Mouse (Mus musculus): ENCODE data around the gene Tcirg1.

Gene Tcirg1

DNA sequence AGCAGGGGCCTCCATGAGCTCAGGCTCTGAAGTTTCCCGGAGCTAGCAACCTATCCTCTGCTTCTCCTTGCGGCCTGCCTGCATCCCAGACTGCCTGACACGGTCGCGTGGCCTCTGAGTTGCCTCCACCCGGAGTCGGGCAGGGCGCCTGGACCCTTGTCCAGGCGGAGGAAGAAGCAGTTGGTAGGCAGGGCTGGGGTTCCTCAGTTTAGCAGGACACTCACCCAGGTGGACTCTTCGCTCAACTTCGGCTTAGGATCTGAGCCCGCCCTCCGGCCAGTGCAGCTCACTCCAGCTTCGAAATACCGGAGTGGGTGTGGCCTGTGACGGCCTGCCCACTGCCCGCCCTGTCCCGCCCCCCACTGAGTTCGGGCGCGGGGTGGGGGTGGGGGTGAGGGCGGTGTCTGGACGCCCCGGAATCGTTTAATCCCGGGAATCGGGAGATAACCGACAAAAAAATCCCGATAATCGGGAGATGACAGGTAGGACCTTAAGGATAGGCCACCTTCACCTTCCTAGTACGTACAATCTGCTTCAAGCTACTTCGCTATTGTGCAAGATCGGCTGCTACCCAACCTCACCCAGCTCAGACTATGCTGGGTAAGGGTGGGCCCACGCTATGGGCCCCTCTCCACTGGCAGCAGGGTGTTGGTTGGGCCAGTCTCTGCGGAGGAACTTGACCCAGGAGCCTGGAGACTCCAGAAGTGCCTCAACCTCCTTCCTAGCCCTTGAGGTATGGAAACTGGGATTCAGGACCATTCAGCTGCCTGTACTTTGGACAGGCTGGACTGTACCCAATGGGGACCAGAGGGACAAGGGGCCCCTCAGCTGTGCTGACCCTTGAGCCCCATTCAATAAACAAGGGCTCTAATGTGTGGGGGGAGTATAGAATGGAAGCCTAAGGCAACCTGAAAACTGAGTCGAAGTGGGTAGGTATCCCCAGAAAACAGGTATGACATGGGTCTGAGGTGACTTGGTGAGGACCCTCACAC is at the start of gene Tcirg1:
TSS of gene Tcirg1 (minus strand) at position 339 of the 992 bp plus-strand sequence.
- DNase-seq (ENCODE audit: low spot score) = peak; percentile 85

DNA sequence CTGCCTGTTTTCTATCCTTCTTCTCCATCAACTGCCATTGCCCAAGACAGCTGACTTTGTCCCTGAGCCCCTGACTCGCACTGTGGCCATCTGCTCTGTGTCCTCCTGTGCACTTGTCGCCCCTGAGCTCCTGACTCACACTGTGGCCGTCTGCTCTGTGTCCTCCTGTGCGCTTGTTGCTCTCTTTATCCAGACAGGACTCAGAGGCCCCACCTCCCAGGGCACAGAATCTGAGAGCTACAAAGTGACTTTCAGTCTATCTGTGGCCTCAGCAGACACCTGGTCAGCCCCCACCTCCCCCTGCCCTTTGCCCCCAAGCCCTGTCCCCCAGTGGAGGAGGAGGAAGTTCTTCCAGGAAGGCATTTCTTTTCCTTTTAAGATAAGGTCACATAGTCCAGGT is 48.9 kb upstream of the Tcirg1 start:
- DNase-seq (ENCODE audit: low spot score) = no peak

DNA sequence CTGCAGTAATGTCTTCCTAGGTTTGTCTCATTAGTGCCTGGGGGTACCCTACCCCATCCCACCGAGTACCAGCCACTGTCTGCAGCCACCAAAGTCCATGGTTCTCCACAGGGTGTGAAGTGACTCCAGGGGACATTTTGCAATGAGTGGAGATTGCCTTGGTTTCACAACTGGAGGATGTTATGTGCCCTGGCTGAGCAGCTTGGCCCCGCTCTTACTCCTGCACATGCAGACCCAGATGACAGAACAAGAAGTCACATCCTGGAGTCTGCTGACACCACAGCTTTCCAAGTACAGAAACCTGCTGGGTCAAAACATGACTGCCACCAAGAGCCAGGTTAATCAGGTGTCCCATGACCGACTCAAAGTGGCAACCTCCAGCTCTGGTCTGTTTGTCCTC is 48.1 kb upstream of the Tcirg1 start:
- DNase-seq (ENCODE audit: low spot score) = no peak

DNA sequence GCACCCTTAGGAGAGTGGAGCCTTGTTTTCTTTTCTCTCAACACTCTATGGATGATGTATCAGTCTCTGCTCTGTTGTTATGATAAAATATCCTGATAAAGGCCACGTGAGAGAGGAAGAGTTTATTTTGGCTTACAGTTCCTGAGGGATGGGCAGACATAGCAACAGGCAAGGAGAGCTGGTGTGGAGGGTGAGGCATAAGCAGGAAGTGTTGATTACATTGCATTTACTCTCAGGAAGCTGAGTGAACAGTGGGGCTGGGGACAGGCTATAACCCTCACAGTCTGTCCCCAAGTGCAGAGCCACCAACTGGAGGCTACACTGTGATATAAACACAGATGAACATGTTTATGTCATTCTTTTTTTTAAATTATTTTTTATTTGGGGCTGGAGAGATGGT is 45.2 kb upstream of the Tcirg1 start:
- no peak for DNase-seq (ENCODE audit: low spot score)

DNA sequence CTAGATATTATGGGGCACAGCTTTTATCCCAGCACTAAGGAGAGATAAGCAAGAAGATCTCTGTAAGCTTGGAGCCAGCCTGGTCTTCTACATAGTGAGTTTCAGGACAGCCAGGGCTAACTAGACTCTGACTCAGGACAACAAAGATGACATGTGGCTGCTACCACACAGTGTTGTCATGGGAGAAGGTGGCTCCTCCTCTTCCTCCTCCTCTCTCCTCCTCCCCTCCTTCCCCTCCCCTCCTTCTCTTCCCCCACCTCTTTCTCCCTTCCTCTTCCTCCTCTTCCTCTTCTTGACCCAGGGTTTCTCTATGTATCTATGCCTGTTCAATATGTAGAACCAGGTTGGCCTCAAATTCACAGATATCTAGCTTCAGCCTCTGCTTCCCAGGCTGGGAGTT is 44.5 kb upstream of the Tcirg1 start:
- no peak for DNase-seq (ENCODE audit: low spot score)

DNA sequence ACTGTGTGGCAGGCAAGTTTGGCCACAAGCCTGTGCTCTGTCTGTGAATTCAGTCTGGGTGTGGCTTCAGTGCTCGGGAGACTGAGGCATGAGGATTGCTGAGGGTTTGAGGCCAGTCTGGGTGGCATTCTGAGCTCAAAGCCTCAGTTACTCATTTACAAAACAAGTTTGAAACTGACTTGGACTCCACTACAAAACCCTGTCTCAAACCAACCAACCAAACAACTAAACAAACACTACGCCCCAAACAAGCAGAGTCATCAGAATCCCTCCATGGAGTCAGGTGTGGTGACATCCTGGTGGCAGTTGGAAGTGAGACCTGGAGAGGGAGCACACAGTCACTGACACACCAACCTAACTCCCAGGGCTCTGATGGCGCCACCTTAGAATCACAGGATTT is 43.4 kb upstream of the Tcirg1 start:
- DNase-seq (ENCODE audit: low spot score) = no peak

DNA sequence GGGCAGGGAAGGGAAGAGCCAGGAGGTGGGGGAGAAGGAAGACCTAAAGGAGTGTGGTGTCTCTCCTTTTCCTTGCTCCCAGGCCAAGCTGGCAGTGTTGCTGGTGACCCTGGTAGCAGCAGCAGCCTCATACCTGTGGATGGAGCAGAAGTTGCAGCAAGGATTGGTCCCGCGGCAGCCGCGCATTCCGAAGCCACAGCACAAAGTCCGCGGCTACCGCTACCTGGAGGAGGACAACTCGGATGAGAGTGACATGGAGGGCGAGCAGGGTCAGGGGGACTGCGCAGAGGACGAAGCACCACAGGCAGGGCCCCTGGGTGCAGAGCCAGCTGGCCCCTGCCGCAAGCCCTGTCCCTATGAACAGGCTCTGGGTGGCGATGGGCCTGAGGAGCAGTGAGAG is 41.6 kb upstream of the Tcirg1 start:
- no peak for DNase-seq (ENCODE audit: low spot score)

DNA sequence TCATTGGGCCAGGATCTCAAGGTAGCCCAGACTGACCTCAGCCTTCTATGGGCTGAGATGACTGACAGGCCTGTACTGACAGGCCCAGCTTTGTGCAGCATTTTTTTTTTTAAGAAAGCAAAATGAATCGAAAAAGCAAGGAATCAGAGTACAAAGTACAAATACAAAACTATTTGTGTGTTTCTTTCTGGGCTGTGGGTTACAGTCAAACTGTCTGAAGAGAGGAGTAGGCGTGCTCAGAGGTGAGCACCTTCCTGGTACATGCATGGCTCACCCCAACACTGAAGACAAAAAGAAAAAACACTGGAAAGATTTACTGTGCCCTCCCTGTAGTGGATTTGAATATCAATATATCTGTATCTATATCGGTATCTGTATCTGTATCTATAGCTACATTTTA is 40.9 kb upstream of the Tcirg1 start:
- DNase-seq (ENCODE audit: low spot score) = no peak

DNA sequence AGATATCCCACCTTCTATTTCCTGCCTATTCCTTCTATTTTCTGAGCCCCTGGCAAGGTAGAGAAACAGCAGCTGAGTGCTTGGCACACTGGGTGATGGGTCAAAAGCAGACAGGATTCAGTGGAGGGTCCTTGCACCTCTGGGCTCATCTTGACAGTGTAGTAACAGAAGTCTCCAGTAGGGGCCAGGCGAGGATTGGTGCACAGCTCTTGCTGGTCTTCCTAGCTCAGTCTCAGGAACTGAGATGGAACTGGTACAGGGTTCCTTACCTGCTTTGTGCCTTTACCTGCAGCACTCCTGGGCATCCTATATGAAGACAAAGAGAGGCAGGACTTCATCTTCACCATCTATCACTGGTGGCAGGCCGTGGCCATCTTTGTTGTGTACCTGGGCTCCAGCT is 39.8 kb upstream of the Tcirg1 start:
- DNase-seq (ENCODE audit: low spot score) = peak; percentile 50

DNA sequence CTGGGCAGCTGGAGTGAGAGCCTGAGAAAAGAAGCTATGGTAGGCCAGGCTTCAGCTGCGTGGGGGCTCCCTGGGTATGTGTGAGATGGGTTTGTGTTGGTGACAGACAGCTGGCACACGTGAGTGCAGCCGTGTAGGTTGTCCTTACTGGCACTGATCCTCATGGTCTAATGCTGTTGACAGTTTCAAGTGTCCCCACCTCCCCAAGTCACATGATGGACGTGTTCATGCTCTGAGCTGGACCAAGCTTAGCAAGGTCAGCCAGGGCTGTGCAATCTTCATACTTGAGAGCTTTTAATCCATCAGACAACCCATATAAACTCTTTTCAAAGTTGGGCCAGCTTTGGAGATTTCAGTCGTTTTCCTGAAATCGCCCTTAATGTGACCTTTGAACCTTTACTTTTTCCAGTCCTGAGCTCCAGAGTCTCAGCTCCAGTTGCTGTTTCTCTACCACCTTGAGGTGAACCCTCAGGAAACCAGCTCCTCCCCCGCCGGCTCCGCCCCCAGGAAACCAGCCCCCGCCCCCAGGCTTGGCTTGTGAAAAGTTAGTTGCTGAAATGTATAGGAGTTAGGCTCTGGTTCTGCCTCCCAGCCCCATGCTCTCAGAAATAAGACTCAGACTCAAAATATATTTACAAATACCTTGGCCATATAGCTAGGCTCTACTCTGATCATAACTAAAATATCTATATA is 39.1 kb upstream of the Tcirg1 start:
- no peak for DNase-seq (ENCODE audit: low spot score)

DNA sequence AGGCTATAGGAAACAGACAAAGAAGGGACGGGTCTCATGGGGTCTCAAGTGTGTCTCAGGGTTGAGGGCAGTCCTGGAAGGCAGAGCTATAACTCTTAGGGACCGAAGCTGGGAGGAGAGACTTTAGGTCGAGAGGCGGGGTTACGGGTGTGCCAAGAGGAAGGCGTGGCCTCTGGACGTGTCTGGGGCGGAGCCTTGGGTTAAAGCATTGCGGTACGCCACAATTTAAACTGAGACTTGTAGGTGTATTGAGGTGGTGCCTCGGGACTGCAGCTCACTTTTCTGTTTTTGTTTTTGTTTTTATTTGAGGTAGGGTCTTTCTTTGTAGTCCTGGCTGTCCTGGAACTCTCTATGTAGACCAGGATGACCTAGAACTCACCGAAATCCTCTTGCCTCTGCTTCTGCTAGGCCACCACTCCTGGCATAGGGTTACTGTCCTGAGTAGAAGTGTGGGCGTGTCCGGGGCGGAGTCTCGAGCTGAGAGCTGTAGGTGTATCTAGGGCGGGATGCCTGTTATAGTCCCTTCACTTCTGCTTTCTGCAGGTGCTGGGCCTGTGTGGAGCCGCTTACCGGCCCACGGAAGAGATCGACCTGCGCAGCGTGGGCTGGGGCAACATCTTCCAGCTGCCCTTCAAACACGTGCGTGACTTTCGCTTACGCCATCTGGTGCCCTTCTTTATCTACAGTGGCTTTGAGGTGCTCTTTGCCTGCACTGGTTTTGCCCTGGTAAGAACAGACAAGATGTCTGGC is 36.2 kb upstream of the Tcirg1 start:
- DNase-seq (ENCODE audit: low spot score) = no peak

DNA sequence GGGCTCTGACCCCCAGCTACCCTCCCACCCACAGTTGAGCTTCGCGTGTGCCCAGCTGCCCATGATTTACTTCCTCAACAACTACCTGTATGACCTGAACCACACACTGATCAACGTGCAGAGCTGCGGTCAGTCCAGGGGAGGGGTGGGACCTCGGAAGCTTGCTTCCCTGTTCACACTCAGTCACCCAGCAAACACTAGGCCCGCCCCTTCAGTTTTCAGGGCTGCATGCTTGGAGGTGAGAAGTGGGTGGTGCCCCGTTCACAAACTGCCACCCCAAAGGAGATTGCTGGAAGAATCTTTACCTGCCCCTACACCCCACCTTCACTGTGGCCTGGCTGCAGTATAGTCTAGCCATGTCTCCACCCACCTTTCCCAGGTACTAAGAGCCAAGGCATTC is 35.4 kb upstream of the Tcirg1 start:
- no peak for DNase-seq (ENCODE audit: low spot score)

DNA sequence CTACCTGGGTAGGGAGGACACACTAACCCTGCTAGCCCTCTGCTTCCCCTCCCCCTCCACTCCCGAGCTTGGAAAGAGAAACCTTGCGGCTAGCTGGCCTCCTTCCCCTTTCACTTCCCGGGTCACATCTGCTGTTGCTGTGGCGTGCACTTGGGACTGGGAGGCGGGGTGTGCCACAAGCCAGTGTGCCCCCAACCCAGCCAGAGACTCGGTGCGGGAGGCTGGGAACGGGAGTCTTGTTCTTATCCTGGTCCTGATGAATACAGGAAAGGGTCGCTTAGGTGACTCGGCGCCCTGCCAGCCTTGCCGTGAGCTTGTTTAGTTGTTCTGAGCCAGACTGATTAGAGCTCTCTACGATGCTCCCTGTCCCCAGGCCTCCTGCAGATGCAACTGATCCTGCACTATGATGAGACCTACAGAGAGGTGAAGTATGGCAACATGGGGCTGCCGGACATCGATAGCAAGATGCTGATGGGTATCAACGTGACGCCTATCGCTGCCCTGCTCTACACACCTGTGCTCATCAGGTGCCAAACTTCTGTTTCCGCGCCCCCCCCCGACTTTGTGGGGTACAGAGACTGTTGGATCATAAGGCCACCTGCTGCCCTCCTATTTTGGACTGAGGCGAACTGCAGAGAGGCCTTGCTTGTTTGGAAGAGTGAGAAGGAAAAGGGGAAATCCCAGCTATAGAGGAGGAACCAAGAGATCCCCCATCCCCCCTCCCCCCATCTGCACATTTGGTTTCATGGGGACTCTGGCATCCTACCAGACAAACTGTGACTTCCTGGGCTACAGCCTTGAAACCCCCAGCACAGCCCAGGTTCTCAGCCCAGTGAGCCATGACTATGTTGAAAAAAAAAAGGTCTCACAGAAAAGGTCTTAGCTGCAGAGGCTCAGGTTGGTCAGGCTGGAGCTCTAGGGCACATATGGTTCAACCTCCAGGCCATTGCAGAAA is 29.2 kb upstream of the Tcirg1 start:
- DNase-seq (ENCODE audit: low spot score) = peak; percentile 55

DNA sequence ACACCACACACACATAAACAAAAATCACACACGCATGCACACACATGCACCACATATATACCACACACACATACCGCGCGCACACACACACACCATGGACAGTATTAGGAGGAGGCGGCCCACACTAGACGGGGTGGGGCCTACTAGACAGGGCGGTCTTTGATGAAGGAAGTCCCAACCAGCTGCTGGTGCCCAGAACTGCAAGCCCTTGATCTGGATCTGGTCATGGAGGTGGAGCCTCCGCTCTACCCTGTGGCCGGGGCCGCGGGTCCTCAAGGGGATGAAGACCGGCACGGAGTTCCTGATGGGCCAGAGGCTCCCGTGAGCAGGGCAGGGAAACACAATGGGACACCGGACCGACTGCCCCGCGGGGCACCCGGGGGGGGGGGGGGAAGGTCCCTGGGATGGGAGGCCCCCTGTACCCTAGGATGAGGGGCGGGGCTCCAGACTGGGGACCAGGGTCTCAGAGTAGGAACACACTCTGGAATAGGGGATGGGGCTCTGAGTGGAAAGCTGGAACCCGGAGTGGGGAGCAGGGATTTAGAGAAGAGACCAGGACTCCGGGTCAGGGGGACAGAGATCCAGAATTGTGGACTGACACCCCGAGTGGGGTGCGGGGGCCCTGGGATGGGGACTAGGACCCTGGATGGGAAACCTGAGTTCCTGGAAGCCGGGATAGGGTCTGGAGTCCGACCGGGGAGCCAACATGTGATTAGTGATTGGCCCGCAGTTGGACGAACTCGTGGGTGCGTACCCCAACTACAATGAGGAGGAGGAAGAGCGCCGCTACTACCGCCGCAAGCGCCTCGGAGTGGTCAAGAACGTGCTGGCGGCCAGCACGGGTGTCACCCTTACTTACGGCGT is 28.3 kb upstream of the Tcirg1 start, which contains the start of gene Unc93b1:
TSS of gene Unc93b1 (plus strand) at position 155 of the 864 bp plus-strand sequence.
- peak; percentile 66 for DNase-seq (ENCODE audit: low spot score)

DNA sequence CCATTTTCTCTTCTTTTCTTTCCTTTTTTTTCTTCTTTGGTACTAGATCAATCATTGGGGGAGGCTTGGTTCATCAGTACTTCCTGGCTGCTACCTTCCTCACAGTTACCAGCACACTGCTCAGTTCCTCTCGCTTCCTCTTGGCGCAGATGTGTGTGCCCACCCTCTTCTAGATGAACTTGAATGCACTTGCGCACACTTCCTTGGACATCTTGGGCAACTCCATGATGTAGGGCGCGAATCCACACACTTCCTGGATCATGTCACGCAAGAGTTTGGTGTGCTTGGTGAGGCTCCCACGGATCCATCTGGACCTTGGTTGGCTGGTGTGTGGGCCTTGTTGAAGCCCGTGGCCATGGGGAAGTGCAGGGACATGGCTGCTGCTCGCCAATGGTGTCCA is 24.8 kb upstream of the Tcirg1 start:
- no peak for DNase-seq (ENCODE audit: low spot score)

DNA sequence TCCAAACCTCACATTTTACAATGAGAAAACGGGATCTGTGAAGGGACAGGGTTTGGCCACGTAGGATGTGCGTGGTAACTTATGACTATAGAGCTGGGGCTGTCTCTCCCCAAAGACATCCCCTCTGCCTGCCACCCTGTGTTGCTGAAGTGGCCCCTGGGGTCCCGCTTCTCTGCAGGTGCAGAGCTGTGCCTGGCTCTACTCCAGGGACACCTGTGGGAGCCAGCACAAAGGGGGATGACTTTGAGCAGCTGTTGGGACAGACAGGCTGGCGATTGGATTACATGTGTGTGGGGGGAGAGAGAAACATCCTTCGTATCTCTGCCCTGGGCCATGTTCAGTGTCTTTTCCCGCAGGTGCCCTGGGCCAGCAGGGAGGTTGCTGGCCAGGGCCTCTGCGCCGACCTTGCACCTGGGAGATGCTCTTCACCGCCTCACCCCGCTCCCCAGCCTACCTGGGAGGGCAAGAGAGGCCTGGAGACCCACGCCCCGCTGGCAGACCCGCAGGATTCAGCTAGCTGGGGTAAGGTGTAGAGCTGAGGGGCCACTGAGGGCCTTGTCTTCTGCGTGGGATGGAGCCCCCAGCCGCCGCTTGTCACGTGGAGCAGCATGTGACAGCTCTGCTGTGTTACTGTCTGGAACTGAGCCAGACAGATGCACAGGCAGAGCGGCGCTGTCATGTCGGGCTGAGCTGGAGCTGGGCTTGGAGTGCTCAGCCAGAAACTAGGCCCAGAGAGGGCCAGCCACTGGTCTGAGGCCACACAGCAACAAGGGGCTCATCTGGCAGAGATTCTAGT is 23.5 kb upstream of the Tcirg1 start:
- DNase-seq (ENCODE audit: low spot score) = no peak

DNA sequence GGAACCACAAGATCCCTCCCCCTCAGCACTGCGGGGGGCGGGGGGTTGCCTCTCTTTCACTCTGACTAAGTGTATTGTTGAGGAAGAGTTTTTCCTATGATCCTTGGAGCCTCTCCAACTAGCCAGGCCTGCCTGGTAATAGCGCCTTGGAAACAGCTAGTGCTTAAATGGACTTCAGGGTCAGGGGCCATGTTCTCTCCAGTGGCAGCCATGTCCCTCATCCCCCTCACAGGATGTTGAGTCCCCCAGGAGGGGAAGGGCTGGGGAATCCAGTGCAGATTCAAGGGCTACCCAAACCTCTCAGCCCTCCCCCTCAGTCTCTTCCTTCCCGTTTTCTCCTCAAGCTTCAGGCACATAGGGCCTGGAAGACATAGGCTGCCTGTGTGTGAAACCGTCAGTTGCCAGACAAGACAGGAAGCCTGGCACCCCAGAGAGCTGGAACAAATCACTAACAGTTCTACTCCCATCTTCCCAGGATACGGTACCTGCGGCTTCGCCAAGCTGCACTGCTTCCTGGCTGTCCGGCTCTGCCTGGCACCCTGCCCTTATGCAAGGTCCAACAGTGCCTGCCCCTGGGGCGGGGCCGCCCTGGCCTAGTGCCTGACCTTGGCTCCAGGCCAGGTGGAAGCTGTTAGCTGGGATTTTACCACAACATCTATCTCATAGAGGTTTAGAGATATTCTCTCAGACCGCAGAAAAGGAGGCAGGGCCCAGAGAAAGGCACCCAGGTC is 22.4 kb upstream of the Tcirg1 start, which contains the start of gene Aldh3b1:
TSS of gene Aldh3b1 (minus strand) at position 598 of the 731 bp plus-strand sequence.
- DNase-seq (ENCODE audit: low spot score) = peak; percentile 94

DNA sequence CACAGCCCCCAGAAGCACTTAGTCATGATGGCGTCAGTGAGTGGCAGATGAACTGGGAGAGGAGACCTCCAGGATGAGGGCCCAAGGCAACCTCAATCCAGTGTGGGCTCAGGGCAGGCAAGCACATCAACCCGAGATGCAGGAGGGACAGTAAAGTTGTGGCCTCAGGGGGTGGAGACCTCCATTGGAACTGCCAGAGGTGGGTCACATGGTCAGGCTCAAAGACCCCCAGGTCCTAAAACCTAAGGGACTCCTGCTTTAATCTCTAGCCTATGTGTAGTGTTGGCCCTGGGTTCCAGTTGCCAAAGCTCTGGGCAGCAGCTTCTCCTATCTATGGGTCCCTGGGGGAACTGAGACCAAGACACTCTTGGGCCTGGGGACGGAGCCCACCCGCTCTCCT is 21.8 kb upstream of the Tcirg1 start:
- DNase-seq (ENCODE audit: low spot score) = no peak

DNA sequence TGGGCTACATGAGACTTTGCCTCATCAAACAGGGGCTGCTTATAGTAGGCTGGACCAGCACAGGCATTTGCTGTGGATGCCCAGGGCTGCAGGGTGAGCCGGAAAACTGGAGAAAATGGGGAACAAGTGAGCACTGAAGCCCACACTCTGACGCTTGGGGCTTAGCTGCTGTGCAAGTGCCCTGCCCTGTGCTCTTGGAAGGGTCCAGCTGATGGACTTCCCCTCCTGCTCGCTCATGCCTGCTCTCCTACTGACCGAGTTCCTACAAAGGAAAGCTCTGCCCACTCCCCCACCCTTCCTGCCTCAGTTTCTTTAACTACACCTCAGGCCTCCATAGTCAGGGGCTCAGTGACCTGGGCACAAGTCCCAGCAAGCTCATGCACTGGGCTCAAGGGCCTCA is 21.1 kb upstream of the Tcirg1 start:
- no peak for DNase-seq (ENCODE audit: low spot score)
